Mouse (Mus musculus): Measurements from ENCODE around the gene 1700092M07Rik.
"Not testable (repeated sequence)": the region's sequence is repeated elsewhere in the genome, so short reads cannot be mapped to it uniquely, and the experiment has no call there.

The 1700092M07Rik gene

GRCm38 (mm10) chr19:8716767-8717475 is 23.6 kb upstream of the 1700092M07Rik start:
- peak; percentile 24 for DNase-seq

GRCm38 (mm10) chr19:8718357-8718756 is 22.2 kb upstream of the 1700092M07Rik start:
- DNase-seq: peak; percentile 81

GRCm38 (mm10) chr19:8719037-8719436 is 21.5 kb upstream of the 1700092M07Rik start:
- peak; percentile 43 for DNase-seq

- DNase-seq: peak; percentile 47
Measured at GRCm38 (mm10) chr19:8721378-8721777, 19.1 kb upstream of the 1700092M07Rik start.

- DNase-seq: peak; percentile 62
Measured at GRCm38 (mm10) chr19:8722021-8722420, 18.5 kb upstream of the 1700092M07Rik start.

GRCm38 (mm10) chr19:8722559-8722906 is 18.0 kb upstream of the 1700092M07Rik start:
- DNase-seq: no peak

- peak; percentile 97 for DNase-seq
Measured at GRCm38 (mm10) chr19:8722907-8723573, 17.5 kb upstream of the 1700092M07Rik start, which contains the start of gene Slc3a2. TSS of gene Slc3a2 (minus strand) at chr19:8723369.

GRCm38 (mm10) chr19:8723574-8724346 is 16.8 kb upstream of the 1700092M07Rik start:
- DNase-seq: peak; percentile 68

- peak; percentile 42 for DNase-seq
Measured at GRCm38 (mm10) chr19:8724392-8724791, 16.1 kb upstream of the 1700092M07Rik start.

GRCm38 (mm10) chr19:8725081-8725613 is 15.4 kb upstream of the 1700092M07Rik start:
- no peak for DNase-seq

GRCm38 (mm10) chr19:8726609-8727390 is 13.7 kb upstream of the 1700092M07Rik start:
- no peak for DNase-seq

- no peak for DNase-seq
Measured at GRCm38 (mm10) chr19:8727495-8728114, 12.9 kb upstream of the 1700092M07Rik start.

- DNase-seq: not testable (repeated sequence)
Measured at GRCm38 (mm10) chr19:8728335-8729099, 12.0 kb upstream of the 1700092M07Rik start.

- DNase-seq: no peak
Measured at GRCm38 (mm10) chr19:8734334-8734733, 6.2 kb upstream of the 1700092M07Rik start.

- peak; percentile 90 for DNase-seq
Measured at GRCm38 (mm10) chr19:8735389-8736159, 4.9 kb upstream of the 1700092M07Rik start, which contains the start of gene Wdr74. TSS of gene Wdr74 (plus strand) at chr19:8735827.

- peak; percentile 42 for DNase-seq
Measured at GRCm38 (mm10) chr19:8736160-8736467, 4.4 kb upstream of the 1700092M07Rik start.

GRCm38 (mm10) chr19:8738911-8739310 is 1.6 kb upstream of the 1700092M07Rik start:
- DNase-seq: no peak

GRCm38 (mm10) chr19:8739646-8740045 is 872 bp upstream of the 1700092M07Rik start:
- peak; percentile 38 for DNase-seq

GRCm38 (mm10) chr19:8741243-8741869 is 838 bp downstream of the 1700092M07Rik start, which contains the start of gene Stx5a:
TSS of gene Stx5a (plus strand) at chr19:8741413.
- peak; percentile 97 for DNase-seq

GRCm38 (mm10) chr19:8742176-8742575 is 1.7 kb downstream of the 1700092M07Rik start:
- peak; percentile 49 for DNase-seq

Measured in cerebellum, adult 9-10 months (tissue).